In genomic region chr9:66598636-66599035, GRCm38 (mm10) we compare ENCODE assay signal across 28 mouse cellular contexts. TPM values are rescaled to one million over a fixed set of nuclear protein-coding genes. Genes with fewer than 3 reads are reported as not detected.
DNase-seq lines count a peak whose midpoint lies in the region; ATAC-seq and TF ChIP-seq lines count a peak whose summit lies in the region.
"Had no signal": no experiment of that assay in that cellular context is flagged by ENCODE, and none has a peak within 500 bp of the region (broad histone marks: within the 10 kb centered on the region; RNA-seq: fewer than 3 reads in every experiment).

No protein-coding gene starts in this region.

- no peak for ATAC-seq in megakaryocyte, adult 5-6 weeks (ENCODE audit: poor library complexity, severe bottlenecking)
- ATAC-seq: forebrain, embryonic 15.5 days; hindbrain, embryonic 16.5 days; intestine, embryonic 16.5 days; liver, embryonic 12.5 days had no signal

- TF ChIP-seq CTCF in small intestine, adult 2 months (IDR thresholded peaks at IDR 0.05; ENCODE audit: extremely low read depth, insufficient read length, insufficient replicate concordance, low read depth, low read length) = no peak
- no peak for TF ChIP-seq CTCF in gastrocnemius, adult 2 months (IDR thresholded peaks at IDR 0.05)

- H3K4me1 ChIP-seq in megakaryocyte, embryonic 14.5 days = peaks cover 89% of the 10 kb centered on the region
- H3K4me1 ChIP-seq in small intestine, adult 2 months (ENCODE audit: control insufficient read depth, insufficient read depth, insufficient read length, low read length) = peaks cover 12% of the 10 kb centered on the region; the same call in 1 of the 2 replicates

- 83% methylated on average over 5 of the region's 5 CpGs for WGBS in small intestine, adult 2 months

- peak overlapping the region; percentile 57 for H3K4me3 ChIP-seq in megakaryocyte, embryonic 14.5 days (replicated peaks)
- H3K4me3 ChIP-seq in small intestine, adult 2 months (ENCODE audit: low read depth, low read length) = no peak overlapping the region
- H3K4me3 ChIP-seq in gastrocnemius, adult 2 months = no peak overlapping the region
- H3K4me3 ChIP-seq: embryonic facial prominence, embryonic 13.5 days; forebrain, embryonic 10.5 days; forebrain, embryonic 15.5 days; heart, embryonic 13.5 days; limb, embryonic 13.5 days; liver, embryonic 12.5 days; midbrain, embryonic 12.5 days; myocyte had no signal

- H3K9me3 ChIP-seq in megakaryocyte, embryonic 14.5 days = no peaks in the 10 kb centered on the region
- H3K9me3 ChIP-seq: embryonic facial prominence, embryonic 13.5 days; forebrain, embryonic 10.5 days; forebrain, embryonic 15.5 days; heart, embryonic 13.5 days; limb, embryonic 13.5 days; liver, embryonic 12.5 days; midbrain, embryonic 12.5 days had no signal

- 0 out of 2 replicates have a peak overlapping the region, but pooled peaks have one; percentile 27 for H3K27ac ChIP-seq in small intestine, adult 2 months (ENCODE audit: insufficient read depth, low read depth, low read length)
- H3K27ac ChIP-seq in gastrocnemius, adult 2 months = no peak overlapping the region
- H3K27ac ChIP-seq: embryonic facial prominence, embryonic 13.5 days; forebrain, embryonic 10.5 days; forebrain, embryonic 15.5 days; heart, embryonic 13.5 days; kidney, postnatal 0 days; limb, embryonic 13.5 days; liver, embryonic 12.5 days; midbrain, embryonic 12.5 days had no signal

- no peak for TF ChIP-seq POLR2A in small intestine, adult 2 months (IDR thresholded peaks at IDR 0.05; ENCODE audit: low read depth, low read length)

- no peaks in the 10 kb centered on the region for H3K27me3 ChIP-seq in megakaryocyte, embryonic 14.5 days (replicated peaks)
- no peaks in the 10 kb centered on the region for H3K27me3 ChIP-seq in small intestine, adult 2 months (ENCODE audit: control insufficient read depth, insufficient read depth, low read length)
- H3K27me3 ChIP-seq: CH12.LX; embryonic facial prominence, embryonic 13.5 days; forebrain, embryonic 15.5 days; heart, embryonic 13.5 days had no signal

- intact Hi-C loops in gastrocnemius, adult 2 months (cut with DNase I) = no loop called here
- intact Hi-C loops in left cerebral cortex, postnatal 10 days (cut with DNase I) = loop anchor here (10.0 kb wide), 1 partner anchor 84 kb away; the partner anchor contains the start of gene Fbxl22

- peak; percentile 57 for DNase-seq in thymus, postnatal 4 days
- DNase-seq in thymus, postnatal 14 days = no peak
- DNase-seq in induced T-regulatory cell, adult 2 months (ENCODE audit: low read depth) = peak; percentile 65
- no peak for DNase-seq in gastrocnemius, adult 2 months
- no peak for DNase-seq in left cerebral cortex, postnatal 10 days (ENCODE audit: extremely low spot score in 1 of 2, low spot score in 2 of 2)
- DNase-seq: adrenal gland, postnatal 10 days; cerebellum, adult 11 months; cerebellum, adult 9-10 months; heart, postnatal 14 days; kidney, adult 8-10 months; lung, adult 2 months; lung, postnatal 10 days; thymus, postnatal 36 days had no signal

- no peaks in the 10 kb centered on the region for H3K36me3 ChIP-seq in megakaryocyte, embryonic 14.5 days (replicated peaks; ENCODE audit: low read length)
- no peaks in the 10 kb centered on the region for H3K36me3 ChIP-seq in small intestine, adult 2 months (ENCODE audit: control insufficient read depth, insufficient read depth, low read length)
- H3K36me3 ChIP-seq: embryonic facial prominence, embryonic 13.5 days; forebrain, embryonic 10.5 days; forebrain, embryonic 15.5 days; heart, embryonic 13.5 days; limb, embryonic 13.5 days; liver, embryonic 12.5 days; midbrain, embryonic 12.5 days had no signal

RNA-seq across cellular contexts. Expression of gene Usp3, which starts 5.7 kb away (rescaled TPM):
- 6.3 and 7.2 TPM in 2 replicates for polyA plus RNA-seq in megakaryocyte, embryonic 14.5 days (2012; ENCODE audit: insufficient read depth, low replicate concordance)
- 86.9 and 97.6 TPM in 2 replicates for total RNA-seq in megakaryocyte, adult 5-6 weeks (2015)
- total RNA-seq in megakaryocyte, adult 5-6 weeks (2017) = 68.1 and 75.5 TPM in 2 replicates
- polyA plus RNA-seq in small intestine, adult 2 months (2012; rRNA removed) = 9.4 and 19.8 TPM in 2 replicates
- total RNA-seq in gastrocnemius, adult 2 months (2021) = 10 to 100 TPM; 15.0 to 17.1 TPM
- total RNA-seq in left cerebral cortex, postnatal 10 days (2021) = 10 to 100 TPM; 29.5 to 37.2 TPM

Comparison
In these comparisons a context has a peak if more than half of its experiments do, and no peak if none do; other contexts are left out.
1. DNase-seq: peak in thymus, postnatal 4 days (single experiment) and induced T-regulatory cell, adult 2 months (single experiment); none in thymus, postnatal 14 days (single experiment), gastrocnemius, adult 2 months (single experiment) and left cerebral cortex, postnatal 10 days (0 of 2).